Mouse (Mus musculus) stomach, postnatal 0 days (tissue): ENCODE measurements around the gene Rnf217.

ENCODE experiments used
- CTCF ChIP-seq: IDR thresholded peaks from 2 replicates; pipeline ENCODE4 v1.5.1; 2016; ENCODE audit warnings: antibody characterized with exemption, low read depth, mild to moderate bottlenecking, moderate library complexity
- EP300 ChIP-seq: optimal IDR thresholded peaks from 2 replicates; pipeline ENCODE3; 2016; ENCODE audit warnings: antibody characterized with exemption

DNA sequence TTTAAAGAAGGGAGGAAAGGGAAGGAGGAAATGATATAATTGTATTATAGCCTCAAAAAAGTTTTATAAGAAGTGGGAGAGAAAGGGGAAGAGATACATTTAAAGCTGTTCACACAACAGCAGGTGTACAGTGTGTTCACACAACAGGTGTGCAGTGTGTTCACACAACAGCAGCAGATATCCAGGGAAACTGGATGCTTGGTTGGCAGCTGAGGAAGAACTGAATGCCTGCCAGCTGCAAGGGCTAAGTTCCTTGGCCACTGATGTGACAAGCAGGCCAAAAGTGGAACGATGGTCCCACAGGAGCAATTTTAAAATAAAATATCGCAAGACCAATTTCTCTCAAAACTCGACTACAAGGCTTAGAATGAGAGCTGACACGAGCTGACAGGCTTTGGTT lies 35.7 kb downstream of the Rnf217 start:
- TF ChIP-seq CTCF = no peak
- no peak for TF ChIP-seq EP300
